Mouse (Mus musculus): ENCODE data around the gene Nrtn.

The Nrtn gene

GRCm38 (mm10) chr17:56762769-56763731 lies 5.7 kb upstream of the Nrtn start:
- peak; percentile 85 for DNase-seq (ENCODE audit: low read depth, low spot score)

DNA sequence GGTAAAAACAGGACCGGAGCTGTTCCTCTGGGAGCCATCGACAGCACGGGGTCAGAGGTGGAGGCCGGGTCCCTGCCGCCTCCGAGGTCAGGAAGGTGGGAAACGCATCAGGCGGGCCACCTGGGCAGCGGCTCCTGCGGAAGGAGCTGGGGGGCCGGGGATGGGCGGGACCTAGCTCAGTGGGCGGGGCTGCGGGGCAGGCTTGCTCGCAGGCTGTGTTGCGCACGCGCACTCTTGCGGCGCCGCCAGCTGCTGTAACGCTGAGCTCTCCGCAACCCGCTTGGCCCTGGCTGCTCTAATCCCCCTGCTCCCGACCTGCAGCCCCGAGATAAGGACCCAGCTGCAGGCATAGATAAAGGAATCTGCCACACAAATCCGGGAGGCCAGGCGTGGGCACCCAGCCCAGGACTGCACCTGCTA lies 4.7 kb upstream of the Nrtn start:
- peak; percentile 86 for DNase-seq (ENCODE audit: low read depth, low spot score)

GRCm38 (mm10) chr17:56761077-56761476 lies 3.7 kb upstream of the Nrtn start:
- DNase-seq (ENCODE audit: low read depth, low spot score) = no peak

- DNase-seq (ENCODE audit: low read depth, low spot score) = no peak
These were observed 1.9 kb upstream of the Nrtn start for GRCm38 (mm10) chr17:56759261-56759660.

GRCm38 (mm10) chr17:56758132-56758531 lies 802 bp upstream of the Nrtn start:
- DNase-seq (ENCODE audit: low read depth, low spot score) = peak; percentile 93

GRCm38 (mm10) chr17:56756703-56757399 lies 479 bp downstream of the Nrtn start:
- DNase-seq (ENCODE audit: low read depth, low spot score) = no peak

DNA sequence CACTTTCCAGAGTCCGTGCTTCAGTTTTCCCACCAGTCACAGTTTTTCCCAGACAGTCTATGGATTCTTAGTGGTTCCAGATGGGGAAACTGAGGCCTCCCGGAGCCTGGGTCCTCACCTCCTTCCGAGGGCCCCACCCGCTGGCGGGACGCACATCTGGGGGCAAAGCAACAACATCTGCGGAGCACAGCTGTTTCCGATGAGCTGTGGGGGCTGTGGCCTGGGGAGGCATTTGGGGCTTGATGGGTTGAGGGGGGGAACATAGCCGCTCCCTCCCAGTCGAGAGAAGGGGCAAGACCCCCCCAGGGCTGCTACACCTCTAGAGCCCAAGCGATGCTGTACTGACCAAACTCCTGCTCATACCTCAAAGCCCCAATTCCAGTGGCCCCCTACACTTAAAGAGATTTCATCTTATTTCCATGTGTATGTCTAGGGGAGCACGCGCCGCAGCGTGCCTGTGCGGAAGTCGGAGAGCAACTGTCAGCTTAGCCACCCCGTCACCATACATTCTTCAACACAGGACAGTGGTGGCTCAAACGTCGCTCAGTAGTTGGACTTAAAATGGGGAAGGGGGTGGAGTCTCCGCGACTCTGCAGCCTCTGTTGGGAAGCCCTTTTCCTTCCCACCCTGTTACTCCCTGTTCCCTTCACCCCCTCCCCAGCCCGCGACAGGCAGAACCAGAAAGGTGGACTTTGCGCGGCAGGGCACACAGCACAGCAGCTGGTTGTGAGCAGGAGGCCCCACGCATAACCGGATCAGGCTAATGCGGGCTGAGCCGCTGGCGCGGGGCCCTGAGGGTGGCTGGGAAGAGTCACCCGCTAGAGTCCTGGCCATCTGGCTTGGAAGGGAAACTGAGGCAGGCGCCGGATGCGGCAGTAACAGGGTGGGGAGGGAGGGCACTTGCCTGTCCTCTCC lies 2.8 kb downstream of the Nrtn start:
- peak; percentile 51 for DNase-seq (ENCODE audit: low read depth, low spot score)

DNA sequence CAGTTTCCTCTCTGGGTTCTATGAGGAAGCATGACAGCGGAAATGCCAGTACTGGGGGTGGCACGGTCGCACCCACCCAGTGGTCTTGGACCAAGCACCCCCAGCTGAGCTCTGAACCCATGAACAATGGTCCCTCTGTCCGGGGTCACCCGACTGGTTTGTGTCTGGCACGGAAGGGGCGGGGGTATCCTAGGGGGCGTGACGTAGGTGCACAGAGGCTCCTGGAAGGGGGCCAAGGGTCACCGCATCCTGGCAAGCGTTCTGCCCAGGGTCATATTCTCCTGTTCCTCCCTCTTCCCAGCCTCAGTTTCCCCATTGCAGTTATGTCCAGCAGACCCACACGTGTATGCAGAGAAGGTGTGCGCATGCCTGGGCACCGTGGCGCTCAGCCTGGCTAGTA lies 3.9 kb downstream of the Nrtn start:
- no peak for DNase-seq (ENCODE audit: low read depth, low spot score)

DNA sequence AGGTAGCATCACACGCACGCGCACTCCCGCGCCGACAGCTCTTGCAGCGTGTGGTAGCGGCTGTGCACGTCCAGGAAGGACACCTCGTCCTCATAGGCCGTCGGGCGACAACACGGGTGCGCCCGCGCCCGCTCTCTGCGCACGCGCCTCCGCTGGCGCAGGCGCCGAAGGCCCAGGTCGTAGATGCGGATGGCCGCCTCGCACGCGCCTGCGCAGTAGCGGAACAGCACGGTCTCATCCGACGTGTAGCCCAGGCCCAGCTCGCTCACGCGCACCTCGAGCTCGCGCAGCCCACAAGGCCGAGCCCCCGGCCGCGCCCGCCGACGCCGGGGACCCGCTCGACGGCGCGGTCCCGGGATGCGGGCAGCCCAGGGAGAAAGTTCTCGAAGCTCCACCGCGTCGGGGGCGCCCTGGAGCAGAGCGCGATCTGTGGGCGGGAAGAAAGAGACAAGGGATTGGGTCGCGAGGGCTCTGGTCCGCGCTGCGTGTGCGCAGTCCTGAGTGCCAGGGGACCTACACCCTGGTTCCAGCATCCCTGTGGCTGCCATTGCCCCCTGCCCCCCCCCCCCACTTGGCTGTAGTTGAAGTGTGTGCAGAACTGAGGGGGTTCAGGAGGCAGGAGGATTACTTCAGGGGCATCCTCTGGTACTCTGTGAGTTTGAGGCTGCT lies 5.8 kb downstream of the Nrtn start:
- DNase-seq (ENCODE audit: low read depth, low spot score) = peak; percentile 92

- no peak for DNase-seq (ENCODE audit: low read depth, low spot score)
These were observed 13.2 kb downstream of the Nrtn start for GRCm38 (mm10) chr17:56744173-56744572.

- peak; percentile 88 for DNase-seq (ENCODE audit: low read depth, low spot score)
These were observed 16.6 kb downstream of the Nrtn start for GRCm38 (mm10) chr17:56740788-56741160.

DNA sequence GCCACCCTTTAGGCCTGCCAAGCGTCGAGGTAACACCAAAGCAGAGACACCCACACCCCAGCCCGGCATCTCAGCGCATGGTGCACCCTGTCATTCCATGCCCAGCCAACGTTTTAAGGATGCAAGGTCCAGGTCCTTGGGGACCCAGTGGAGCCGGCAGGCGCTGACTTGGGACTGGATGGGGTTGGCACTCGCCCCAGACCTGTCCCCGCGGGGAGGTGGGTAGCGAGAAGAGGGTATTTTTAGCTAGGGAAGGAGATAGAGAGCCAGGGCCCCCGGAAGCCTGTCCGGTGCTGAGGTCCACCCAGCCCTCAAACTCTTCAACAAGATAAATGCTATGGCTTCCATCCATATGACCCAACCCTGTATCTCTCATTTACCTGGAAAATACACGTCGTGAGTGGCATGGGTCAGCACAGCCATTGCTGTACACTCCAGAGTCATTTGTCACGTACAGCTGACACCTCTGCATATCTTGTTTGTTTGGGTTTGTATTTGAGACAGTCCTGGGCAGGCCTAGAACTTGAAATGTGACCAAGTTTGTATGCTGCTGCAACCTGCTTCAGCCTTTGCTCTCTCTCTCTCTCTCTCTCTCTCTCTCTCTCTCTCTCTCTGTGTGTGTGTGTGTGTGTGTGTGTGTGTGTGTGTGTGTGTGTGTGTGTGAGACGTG lies 17.1 kb downstream of the Nrtn start:
- DNase-seq (ENCODE audit: low read depth, low spot score) = no peak

DNA sequence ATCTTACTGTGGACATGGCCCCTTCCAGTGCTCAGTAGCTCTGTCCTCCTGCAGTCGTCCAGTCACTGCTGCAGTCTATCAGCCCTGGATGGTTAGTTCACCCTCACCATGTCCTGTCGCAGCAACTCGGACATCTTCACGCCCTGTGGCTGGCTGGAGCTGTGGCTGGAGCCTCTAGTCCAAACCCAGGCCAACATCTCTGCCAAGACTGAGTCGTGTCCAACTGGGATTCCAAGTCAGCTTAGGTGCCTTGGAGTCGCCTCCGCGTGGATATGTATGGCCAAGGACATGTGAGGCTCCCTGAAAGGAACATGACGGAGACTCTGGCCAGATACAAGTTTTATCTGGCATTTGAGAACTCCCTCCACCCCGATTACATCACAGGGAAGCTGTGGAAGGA lies 19.1 kb downstream of the Nrtn start:
- DNase-seq (ENCODE audit: low read depth, low spot score) = no peak

DNA sequence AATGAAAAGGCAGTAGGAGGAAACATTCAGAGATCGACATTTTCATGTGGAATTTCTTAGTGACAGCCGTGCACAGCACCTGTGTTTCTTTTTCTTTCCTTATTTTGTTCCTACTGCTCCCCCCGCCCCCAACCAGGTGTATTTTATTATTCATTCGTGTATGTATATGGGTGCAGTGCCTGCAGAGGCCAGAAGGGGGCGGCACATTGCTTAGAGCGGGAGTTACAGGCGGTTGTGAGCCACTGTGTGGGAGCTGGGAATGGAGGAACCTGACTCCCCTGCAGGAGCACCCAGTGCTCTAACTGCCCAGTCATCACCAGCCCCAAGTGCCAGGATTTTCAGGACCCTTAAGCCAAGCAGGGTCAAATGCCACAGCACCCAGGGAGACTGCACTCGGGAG lies 20.8 kb downstream of the Nrtn start:
- peak; percentile 83 for DNase-seq (ENCODE audit: low read depth, low spot score)

GRCm38 (mm10) chr17:56729656-56730055 lies 27.7 kb downstream of the Nrtn start:
- DNase-seq (ENCODE audit: low read depth, low spot score) = peak; percentile 86

GRCm38 (mm10) chr17:56729151-56729550 lies 28.2 kb downstream of the Nrtn start:
- DNase-seq (ENCODE audit: low read depth, low spot score) = peak; percentile 74

GRCm38 (mm10) chr17:56728117-56728516 lies 29.2 kb downstream of the Nrtn start:
- DNase-seq (ENCODE audit: low read depth, low spot score) = peak; percentile 30

- peak; percentile 88 for DNase-seq (ENCODE audit: low read depth, low spot score)
These were observed 29.7 kb downstream of the Nrtn start for GRCm38 (mm10) chr17:56727659-56728058.

DNA sequence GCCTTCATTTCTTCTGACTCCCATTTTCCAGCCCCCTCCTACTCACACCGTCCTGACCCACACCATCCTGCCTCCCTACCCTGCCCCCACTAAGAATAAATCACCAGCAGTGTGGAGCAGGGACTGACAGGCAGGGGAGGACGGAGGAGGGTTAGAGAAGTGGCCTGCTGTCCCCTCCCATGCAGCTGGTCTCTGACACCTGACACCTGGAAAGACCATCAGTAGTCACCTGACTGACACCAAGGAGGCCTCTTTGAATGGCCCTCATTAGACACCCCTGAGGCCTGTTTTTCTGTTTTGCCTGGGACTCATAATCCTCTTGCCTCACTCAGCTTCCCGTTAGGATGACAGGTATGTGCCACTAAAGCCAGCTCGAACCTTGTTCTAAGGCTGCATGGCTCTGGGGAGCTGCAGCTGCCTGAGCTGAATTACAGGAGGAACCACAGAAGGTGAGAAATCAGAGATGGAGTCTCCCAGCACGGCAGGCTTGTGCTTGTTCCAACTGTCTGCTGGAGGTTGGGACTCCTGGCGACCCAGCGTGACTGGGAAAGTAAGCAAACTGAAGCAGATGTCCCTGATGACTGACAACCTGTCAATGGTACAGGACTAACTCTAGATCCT lies 30.2 kb downstream of the Nrtn start:
- no peak for DNase-seq (ENCODE audit: low read depth, low spot score)
